Mouse (Mus musculus): ENCODE results near the gene Hmgcl. TPM values are rescaled to one million over a fixed set of nuclear protein-coding genes. Genes with fewer than 3 reads are reported as not detected.
A peak's percentile ranks its signal among the peaks of the same experiment; 100 is the strongest.

The Hmgcl gene
- polyA plus RNA-seq, 1 experiment, result not detected

GRCm38 (mm10) chr4:135962198-135962597, 15.9 kb downstream of the Hmgcl start:
- TF ChIP-seq POLR2A (IDR thresholded peaks at IDR 0.05; ENCODE audit: insufficient read depth, low read depth, low read length) (no peak), CTCF (IDR thresholded peaks at IDR 0.05; ENCODE audit: insufficient read depth, low read depth, low read length) (no peak)
- no peak overlapping the region for H3K27ac ChIP-seq (ENCODE audit: insufficient read depth, low read depth, low read length)

GRCm38 (mm10) chr4:135962946-135963345, 16.7 kb downstream of the Hmgcl start:
- 5% methylated on average over 15 of the region's 15 CpGs for WGBS
- H3K27ac ChIP-seq (ENCODE audit: insufficient read depth, low read depth, low read length), result peak overlapping the region; percentile 90
- peak overlapping the region; percentile 82 for H3K4me3 ChIP-seq (ENCODE audit: insufficient read depth, low read depth, low read length)
- H3K4me1 ChIP-seq (ENCODE audit: control insufficient read depth, insufficient read depth, low read length), result peaks cover 14% of the 10 kb centered on the region
- TF ChIP-seq CTCF (IDR thresholded peaks at IDR 0.05; ENCODE audit: insufficient read depth, low read depth, low read length), result no peak
- TF ChIP-seq POLR2A (IDR thresholded peaks at IDR 0.05; ENCODE audit: insufficient read depth, low read depth, low read length), result no peak

More at GRCm38 (mm10) chr4:135962198-135962597, 15.9 kb downstream of the Hmgcl start:
- Histone ChIP-seq H3K4me1 (ENCODE audit: control insufficient read depth, insufficient read depth, low read length) (peaks cover 14% of the 10 kb centered on the region), H3K4me3 (ENCODE audit: insufficient read depth, low read depth, low read length) (no peak overlapping the region)
- whole genome bisulfite sequencing, result 86% methylated on average over 7 of the region's 7 CpGs

- Histone ChIP-seq H3K4me1 (ENCODE audit: control insufficient read depth, insufficient read depth, low read length) (peaks cover 14% of the 10 kb centered on the region), H3K27ac (ENCODE audit: insufficient read depth, low read depth, low read length) (peak within 1 kb of the TSS; percentile 90), H3K4me3 (ENCODE audit: insufficient read depth, low read depth, low read length) (peak within 1 kb of the TSS; percentile 82)
- under 1% methylated on average over 56 of the region's 56 CpGs for WGBS
- TF ChIP-seq POLR2A (IDR thresholded peaks at IDR 0.05; ENCODE audit: insufficient read depth, low read depth, low read length) (peak; percentile 88), CTCF (IDR thresholded peaks at IDR 0.05; ENCODE audit: insufficient read depth, low read depth, low read length) (no peak)
Observed at GRCm38 (mm10) chr4:135963457-135964193, 17.4 kb downstream of the Hmgcl start, which contains the start of gene Gale. Gene Gale, plus strand, starts transcription at chr4:135963727.

- TF ChIP-seq POLR2A (IDR thresholded peaks at IDR 0.05; ENCODE audit: insufficient read depth, low read depth, low read length), result no peak
- TF ChIP-seq CTCF (IDR thresholded peaks at IDR 0.05; ENCODE audit: insufficient read depth, low read depth, low read length), result no peak; the same call in 1 of the 2 replicates
- Histone ChIP-seq H3K4me3 (ENCODE audit: insufficient read depth, low read depth, low read length) (peak overlapping the region; percentile 82), H3K27ac (ENCODE audit: insufficient read depth, low read depth, low read length) (0 out of 2 replicates have a peak overlapping the region, but pooled peaks have one; percentile 65), H3K4me1 (ENCODE audit: control insufficient read depth, insufficient read depth, low read length) (peaks cover 14% of the 10 kb centered on the region)
- WGBS, result 2% methylated on average over 12 of the region's 12 CpGs
Observed at GRCm38 (mm10) chr4:135964426-135964825, 18.2 kb downstream of the Hmgcl start.

GRCm38 (mm10) chr4:135965113-135965512, 18.9 kb downstream of the Hmgcl start:
- peaks cover 18% of the 10 kb centered on the region for H3K4me1 ChIP-seq (ENCODE audit: control insufficient read depth, insufficient read depth, low read length)
- TF ChIP-seq POLR2A (IDR thresholded peaks at IDR 0.05; ENCODE audit: insufficient read depth, low read depth, low read length) (no peak), CTCF (IDR thresholded peaks at IDR 0.05; ENCODE audit: insufficient read depth, low read depth, low read length) (no peak)
- 79% methylated on average over 9 of the region's 9 CpGs for WGBS
- H3K27ac ChIP-seq (ENCODE audit: insufficient read depth, low read depth, low read length), result no peak overlapping the region
- H3K4me3 ChIP-seq (ENCODE audit: insufficient read depth, low read depth, low read length), result no peak overlapping the region

GRCm38 (mm10) chr4:135966283-135966682, 20.0 kb downstream of the Hmgcl start:
- H3K27ac ChIP-seq (ENCODE audit: insufficient read depth, low read depth, low read length), result no peak overlapping the region
- WGBS, result 92% methylated on average over 16 of the region's 16 CpGs
- H3K4me1 ChIP-seq (ENCODE audit: control insufficient read depth, insufficient read depth, low read length), result peaks cover 26% of the 10 kb centered on the region
- H3K4me3 ChIP-seq (ENCODE audit: insufficient read depth, low read depth, low read length), result no peak overlapping the region
- TF ChIP-seq POLR2A (IDR thresholded peaks at IDR 0.05; ENCODE audit: insufficient read depth, low read depth, low read length) (no peak), CTCF (IDR thresholded peaks at IDR 0.05; ENCODE audit: insufficient read depth, low read depth, low read length) (no peak)

- Histone ChIP-seq H3K27ac (ENCODE audit: insufficient read depth, low read depth, low read length) (no peak overlapping the region), H3K4me3 (ENCODE audit: insufficient read depth, low read depth, low read length) (no peak overlapping the region), H3K4me1 (ENCODE audit: control insufficient read depth, insufficient read depth, low read length) (peaks cover 33% of the 10 kb centered on the region)
- TF ChIP-seq POLR2A (IDR thresholded peaks at IDR 0.05; ENCODE audit: insufficient read depth, low read depth, low read length), result no peak
- TF ChIP-seq CTCF (IDR thresholded peaks at IDR 0.05; ENCODE audit: insufficient read depth, low read depth, low read length), result no peak
- WGBS, result 89% methylated on average over 18 of the region's 18 CpGs
Observed at GRCm38 (mm10) chr4:135967086-135967760, 21.0 kb downstream of the Hmgcl start.

GRCm38 (mm10) chr4:135968271-135968869, 22.1 kb downstream of the Hmgcl start:
- Histone ChIP-seq H3K4me3 (ENCODE audit: insufficient read depth, low read depth, low read length) (no peak overlapping the region), H3K4me1 (ENCODE audit: control insufficient read depth, insufficient read depth, low read length) (peaks cover 33% of the 10 kb centered on the region), H3K27ac (ENCODE audit: insufficient read depth, low read depth, low read length) (no peak overlapping the region)
- no peak for TF ChIP-seq CTCF (IDR thresholded peaks at IDR 0.05; ENCODE audit: insufficient read depth, low read depth, low read length)
- no peak for TF ChIP-seq POLR2A (IDR thresholded peaks at IDR 0.05; ENCODE audit: insufficient read depth, low read depth, low read length)
- WGBS, result 78% methylated on average over 19 of the region's 19 CpGs

Measured in olfactory bulb, adult 2 months (tissue).